Mouse (Mus musculus) thymus, adult 2 months (tissue): ENCODE measurements around the gene Adtrp. TPM values are rescaled to one million over a fixed set of nuclear protein-coding genes. Genes with fewer than 3 reads are reported as not detected.

Source experiments
- DNase-seq: peaks from one replicate; pipeline ENCODE4 v3.0.0; 2021
- H3K27ac ChIP-seq: fragments of 200-500 bp; 2 replicates; pipeline ENCODE4 v1.5.1; 2012; ENCODE audit warnings: low read length, control low read depth; ENCODE audit not compliant: control insufficient read depth, insufficient read depth
- H3K27me3 ChIP-seq: fragments of 200-500 bp; 2 replicates; pipeline ENCODE4 v1.6.1; 2012; ENCODE audit warnings: mild to moderate bottlenecking, low read length, moderate library complexity, mixed read lengths; ENCODE audit not compliant: control insufficient read depth, insufficient read depth
- H3K36me3 ChIP-seq: fragments of 200-500 bp; 2 replicates; pipeline ENCODE4 v1.6.1; 2012; ENCODE audit warnings: mild to moderate bottlenecking, low read length, moderate library complexity; ENCODE audit not compliant: control insufficient read depth, insufficient read depth
- H3K4me1 ChIP-seq: fragments of 200-500 bp; replicated peaks from 2 replicates; pipeline ENCODE4 v1.6.1; 2012; ENCODE audit warnings: low read length; ENCODE audit not compliant: control insufficient read depth, insufficient read depth
- H3K4me3 ChIP-seq: fragments of 200-500 bp; 2 replicates; pipeline ENCODE4 v1.5.1; 2012; ENCODE audit warnings: mild to moderate bottlenecking, low read length, control low read depth, moderate library complexity; ENCODE audit not compliant: control insufficient read depth, insufficient read depth
- CTCF ChIP-seq: fragments of 200-500 bp; IDR thresholded peaks from 2 replicates; pipeline ENCODE4 v1.5.1; 2012; ENCODE audit warnings: mild to moderate bottlenecking, control low read depth, low read length, moderate library complexity, borderline replicate concordance; ENCODE audit not compliant: control insufficient read depth, poor library complexity, insufficient read depth; ENCODE audit errors: extremely low read depth
- POLR2A ChIP-seq: fragments of 200-500 bp; IDR thresholded peaks from 2 replicates; pipeline ENCODE4 v1.6.1; 2012; ENCODE audit warnings: mild to moderate bottlenecking, low read length, control low read depth, moderate library complexity; ENCODE audit not compliant: control insufficient read depth, poor library complexity, insufficient read depth; ENCODE audit errors: extremely low read depth
- WGBS: fragments of 180-500 bp; shearing (Covaris S2); methylation state at CpG from one replicate; pipeline ENCODE4 v1.1.7; 2018; 5-methylcytosine and 5-hydroxymethylcytosine counted together
- polyA plus RNA-seq: library from polyadenylated mRNA; depleted of rRNA; stranded (reverse); fragments of >200 nt; gene quantifications from 2 replicates; pipeline ENCODE4 v1.2.3, GENCODE M21; 2012

Gene Adtrp
- polyA plus RNA-seq, 1 experiment, result 4.4 TPM

GRCm38 (mm10) chr13:41747691-41748090 is 99.8 kb downstream of the Adtrp start:
- Histone ChIP-seq H3K36me3 (no peaks in the 10 kb centered on the region), H3K4me3 (no peak overlapping the region), H3K4me1 (no peaks in the 10 kb centered on the region), H3K27me3 (no peaks in the 10 kb centered on the region), H3K27ac (no peak overlapping the region)
- TF ChIP-seq CTCF (no peak), POLR2A (no peak)
- 92% methylated on average over 4 of the region's 4 CpGs for WGBS
- no peak for DNase-seq

DNA sequence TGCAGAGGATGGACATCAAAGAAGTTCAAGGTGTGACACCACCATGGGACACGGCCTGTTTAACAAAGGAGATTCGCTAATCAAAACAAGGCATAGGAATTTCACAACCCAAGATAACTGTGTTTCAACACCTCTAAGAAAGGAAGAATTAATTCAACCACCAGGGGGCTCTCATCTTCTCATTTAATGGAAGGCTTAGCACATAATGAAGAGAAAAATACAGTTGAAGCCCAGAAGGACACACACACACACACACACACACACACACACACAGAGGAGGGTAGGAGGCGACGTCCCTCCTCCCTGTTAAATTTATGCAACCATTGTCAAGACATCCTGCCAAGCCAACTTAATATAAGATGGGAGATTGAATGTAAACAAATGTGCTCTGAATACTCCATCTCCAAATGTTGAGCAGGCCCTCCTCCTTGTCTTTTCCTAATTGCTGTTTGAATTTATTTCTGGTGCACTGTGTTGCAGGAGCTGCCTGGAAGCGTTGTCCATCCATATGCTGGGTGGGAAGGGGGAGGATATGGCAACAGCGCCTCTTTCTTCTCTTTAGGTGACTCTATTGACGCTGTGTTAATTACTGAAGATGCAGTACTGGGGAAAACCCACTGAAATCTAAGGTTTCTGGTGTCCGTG is 100.4 kb downstream of the Adtrp start:
- TF ChIP-seq CTCF, result no peak
- TF ChIP-seq POLR2A, result no peak
- H3K4me3 ChIP-seq, result no peak overlapping the region
- no peaks in the 10 kb centered on the region for H3K27me3 ChIP-seq
- H3K4me1 ChIP-seq, result no peaks in the 10 kb centered on the region
- no peaks in the 10 kb centered on the region for H3K36me3 ChIP-seq
- H3K27ac ChIP-seq, result no peak overlapping the region
- peak; percentile 23 for DNase-seq
- WGBS, result 52% methylated on average over 8 of the region's 8 CpGs

DNA sequence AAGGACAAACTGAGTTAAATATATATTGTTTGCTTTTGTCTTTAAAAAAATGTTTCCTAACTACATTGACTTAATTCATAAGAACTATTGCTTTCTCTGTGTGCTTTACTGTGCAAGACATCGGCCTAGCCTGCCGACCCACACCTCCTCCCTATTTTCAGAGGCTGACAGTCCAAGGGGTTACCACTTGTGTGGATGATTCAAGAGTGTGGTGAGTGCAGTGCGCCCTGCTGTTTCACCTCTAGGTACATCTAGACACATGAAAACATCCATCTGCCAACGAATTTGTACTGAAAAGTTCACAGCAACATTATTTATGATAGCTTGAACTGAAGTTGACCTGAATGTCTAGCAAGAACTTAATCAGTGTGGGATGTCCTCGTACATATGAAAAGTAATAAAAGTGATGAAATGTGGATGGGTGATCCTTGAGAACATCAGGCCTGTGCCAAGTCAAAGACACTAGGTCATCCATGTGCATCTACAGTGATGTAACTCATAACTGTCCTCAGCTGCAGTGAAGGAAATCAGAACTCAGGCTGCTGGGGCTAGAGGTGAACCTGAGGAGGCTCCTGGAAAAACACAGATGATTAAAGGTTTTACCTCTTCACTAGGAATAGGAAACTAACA is 106.9 kb downstream of the Adtrp start:
- Histone ChIP-seq H3K4me1 (no peaks in the 10 kb centered on the region), H3K4me3 (no peak overlapping the region), H3K27ac (no peak overlapping the region), H3K27me3 (no peaks in the 10 kb centered on the region), H3K36me3 (no peaks in the 10 kb centered on the region)
- WGBS, result 91% methylated on average over 5 of the region's 5 CpGs
- no peak for DNase-seq
- no peak for TF ChIP-seq POLR2A
- TF ChIP-seq CTCF, result no peak

DNA sequence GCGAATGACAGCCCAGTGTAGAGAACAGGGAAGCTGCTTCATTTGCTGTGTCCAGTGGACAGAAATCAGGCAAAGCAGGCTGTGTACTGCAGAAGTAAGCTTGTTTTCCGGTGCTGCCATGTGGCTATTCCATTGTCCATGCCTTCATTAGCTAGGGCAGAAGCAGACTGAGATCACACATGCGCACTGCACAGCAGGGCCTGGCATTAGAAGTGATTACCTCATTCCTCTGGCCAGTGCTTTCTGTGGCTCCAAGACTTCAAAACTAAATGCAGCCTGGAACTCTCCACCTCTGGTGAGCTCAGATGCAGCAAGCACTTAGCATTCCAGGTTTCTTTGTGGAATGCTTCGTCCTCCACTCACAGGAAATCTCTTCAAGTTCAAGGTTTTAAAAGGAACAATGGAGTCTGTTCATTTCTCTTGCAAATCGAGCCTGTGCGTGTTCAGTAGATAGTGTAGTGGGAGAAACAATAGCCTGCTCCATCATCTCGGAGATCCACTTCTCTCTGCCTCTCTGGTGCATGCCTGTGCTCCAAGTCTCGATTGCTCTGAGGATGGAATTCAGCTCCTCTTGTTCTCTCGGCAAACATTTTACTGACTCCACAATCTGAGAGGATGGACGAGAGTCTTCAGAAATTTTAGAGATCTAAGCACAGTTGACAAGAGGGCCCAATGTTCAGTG is 109.7 kb downstream of the Adtrp start:
- H3K27me3 ChIP-seq, result no peaks in the 10 kb centered on the region
- no peaks in the 10 kb centered on the region for H3K4me1 ChIP-seq
- no peaks in the 10 kb centered on the region for H3K36me3 ChIP-seq
- DNase-seq, result no peak
- H3K4me3 ChIP-seq, result no peak overlapping the region
- WGBS, result 84% methylated on average over 10 of the region's 10 CpGs
- no peak for TF ChIP-seq CTCF
- TF ChIP-seq POLR2A, result no peak
- no peak overlapping the region for H3K27ac ChIP-seq

- Histone ChIP-seq H3K36me3 (no peaks in the 10 kb centered on the region), H3K27me3 (no peaks in the 10 kb centered on the region), H3K4me1 (no peaks in the 10 kb centered on the region), H3K27ac (no peak overlapping the region), H3K4me3 (no peak overlapping the region)
- DNase-seq, result no peak
- TF ChIP-seq POLR2A, result no peak
- no peak for TF ChIP-seq CTCF
- WGBS, result 94% methylated on average over 8 of the region's 8 CpGs
Observed at GRCm38 (mm10) chr13:41729660-41730059, 117.8 kb downstream of the Adtrp start.

DNA sequence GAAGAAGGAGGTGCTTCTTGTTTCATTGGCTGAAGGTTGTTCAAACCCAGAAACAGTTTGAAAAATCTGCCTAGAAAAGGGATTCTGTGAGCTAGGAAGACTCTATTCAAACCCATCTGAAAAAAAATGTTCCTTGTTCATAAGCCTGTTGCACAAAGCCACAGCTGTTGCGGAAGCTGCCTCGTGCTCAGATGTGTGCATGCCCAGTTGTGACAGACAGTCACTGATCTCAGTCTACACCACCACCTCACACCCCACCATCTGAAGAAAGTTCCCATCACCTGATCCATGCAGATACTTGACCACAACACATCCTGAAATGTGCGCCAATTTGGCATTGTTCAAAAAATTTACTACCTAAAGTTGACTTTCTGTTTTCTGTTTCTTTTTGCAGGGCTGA is 119.7 kb downstream of the Adtrp start:
- no peak overlapping the region for H3K4me3 ChIP-seq
- H3K4me1 ChIP-seq, result no peaks in the 10 kb centered on the region
- no peaks in the 10 kb centered on the region for H3K27me3 ChIP-seq
- TF ChIP-seq CTCF, result no peak
- TF ChIP-seq POLR2A, result no peak
- 51% methylated on average over 3 of the region's 3 CpGs for WGBS
- DNase-seq, result no peak
- H3K27ac ChIP-seq, result no peak overlapping the region
- H3K36me3 ChIP-seq, result no peaks in the 10 kb centered on the region
